Mouse (Mus musculus): Measurements from ENCODE around the gene Defb13. TPM values are rescaled to one million over a fixed set of nuclear protein-coding genes. Genes with fewer than 3 reads are reported as not detected.

Gene Defb13
- polyA plus RNA-seq, 1 experiment from 2014 or later: not detected

- no peak within 1 kb of the TSS for H3K4me2 ChIP-seq (replicated peaks)
- H3K9ac ChIP-seq (replicated peaks): no peak within 1 kb of the TSS
- H3K4me3 ChIP-seq (replicated peaks): no peak within 1 kb of the TSS
- H3K27me3 ChIP-seq: no peaks in the 10 kb centered on the region
- no peaks in the 10 kb centered on the region for H3K4me1 ChIP-seq (replicated peaks)
- H3K27ac ChIP-seq: no peak within 1 kb of the TSS
- ATAC-seq: no peak
- no peaks in the 10 kb centered on the region for H3K36me3 ChIP-seq
- H3K9me3 ChIP-seq: no peaks in the 10 kb centered on the region
- 92% methylated on average over 3 of the region's 3 CpGs for WGBS
Observed at GRCm38 (mm10) chr8:21969475-21969874, 22.9 kb downstream of the Defb13 start, which contains the start of gene Ccdc70. Gene Ccdc70, plus strand, starts transcription at chr8:21969775.

- no peak overlapping the region for H3K27ac ChIP-seq
Observed at GRCm38 (mm10) chr8:21978193-21978592, 31.6 kb downstream of the Defb13 start.

GRCm38 (mm10) chr8:21981664-21982337 lies 35.2 kb downstream of the Defb13 start:
- H3K9me3 ChIP-seq: no peaks in the 10 kb centered on the region
- no peak overlapping the region for H3K4me2 ChIP-seq (replicated peaks)
- H3K9ac ChIP-seq (replicated peaks): no peak overlapping the region
- H3K27ac ChIP-seq: no peak overlapping the region
- 61% methylated on average over 8 of the region's 8 CpGs for WGBS
- H3K4me3 ChIP-seq (replicated peaks): no peak overlapping the region
- no peaks in the 10 kb centered on the region for H3K4me1 ChIP-seq (replicated peaks)
- peak; percentile 77 for ATAC-seq
- H3K36me3 ChIP-seq: no peaks in the 10 kb centered on the region
- no peaks in the 10 kb centered on the region for H3K27me3 ChIP-seq

More at GRCm38 (mm10) chr8:21978193-21978592, 31.6 kb downstream of the Defb13 start:
- Histone ChIP-seq H3K4me3 (replicated peaks) (no peak overlapping the region), H3K4me2 (replicated peaks) (no peak overlapping the region), H3K4me1 (replicated peaks) (no peaks in the 10 kb centered on the region), H3K9me3 (no peaks in the 10 kb centered on the region), H3K27me3 (no peaks in the 10 kb centered on the region), H3K9ac (replicated peaks) (no peak overlapping the region), H3K36me3 (no peaks in the 10 kb centered on the region)
- no peak for ATAC-seq
- WGBS: 60% methylated on average over 4 of the region's 4 CpGs

GRCm38 (mm10) chr8:21992184-21992583 lies 45.6 kb downstream of the Defb13 start:
- peak; percentile 89 for ATAC-seq
- WGBS: 20% methylated on average over 6 of the region's 6 CpGs
- Histone ChIP-seq H3K27me3 (no peaks in the 10 kb centered on the region), H3K4me1 (replicated peaks) (no peaks in the 10 kb centered on the region), H3K9me3 (no peaks in the 10 kb centered on the region), H3K27ac (no peak overlapping the region), H3K4me3 (replicated peaks) (no peak overlapping the region), H3K9ac (replicated peaks) (no peak overlapping the region), H3K36me3 (no peaks in the 10 kb centered on the region), H3K4me2 (replicated peaks) (no peak overlapping the region)

- Histone ChIP-seq H3K4me2 (replicated peaks) (no peak overlapping the region), H3K4me1 (replicated peaks) (no peaks in the 10 kb centered on the region), H3K36me3 (no peaks in the 10 kb centered on the region), H3K4me3 (replicated peaks) (no peak overlapping the region), H3K27me3 (no peaks in the 10 kb centered on the region), H3K9ac (replicated peaks) (no peak overlapping the region), H3K27ac (no peak overlapping the region), H3K9me3 (no peaks in the 10 kb centered on the region)
- WGBS: 56% methylated on average over 3 of the region's 3 CpGs
- ATAC-seq: no peak
Observed at GRCm38 (mm10) chr8:21995181-21995580, 48.6 kb downstream of the Defb13 start.

Other genes starting within 250 kb of the Defb13 start
- gene AY761184, start 243.1 kb upstream of the Defb13 start, polyA plus RNA-seq (2015; fragmentation: Nextera tagmentation; extraction: Ambion mirVana): not detected in 2 replicates
- gene Defa24, start 212.3 kb upstream of the Defb13 start, polyA plus RNA-seq (2015; fragmentation: Nextera tagmentation; extraction: Ambion mirVana): not detected in 2 replicates
- not detected in 2 replicates for gene Defb50, start 123.2 kb upstream of the Defb13 start, polyA plus RNA-seq (2015; fragmentation: Nextera tagmentation; extraction: Ambion mirVana)
- 0.70 TPM in 1 of 2 replicates, not detected in the other for gene Defb2, start 106.8 kb upstream of the Defb13 start, polyA plus RNA-seq (2015; fragmentation: Nextera tagmentation; extraction: Ambion mirVana)
- not detected in 2 replicates for gene Defb10, start 87.9 kb upstream of the Defb13 start, polyA plus RNA-seq (2015; fragmentation: Nextera tagmentation; extraction: Ambion mirVana)
- not detected in 2 replicates for gene Defb9, start 61.3 kb upstream of the Defb13 start, polyA plus RNA-seq (2015; fragmentation: Nextera tagmentation; extraction: Ambion mirVana)
- gene Defb11, start 40.4 kb upstream of the Defb13 start, polyA plus RNA-seq (2015; fragmentation: Nextera tagmentation; extraction: Ambion mirVana): 2.0 and 4.2 TPM in 2 replicates
- not detected in 2 replicates for gene Defb15, start 14.1 kb upstream of the Defb13 start, polyA plus RNA-seq (2015; fragmentation: Nextera tagmentation; extraction: Ambion mirVana)
- gene Defb35, start 8.4 kb upstream of the Defb13 start, polyA plus RNA-seq (2015; fragmentation: Nextera tagmentation; extraction: Ambion mirVana): not detected in 2 replicates
- not detected in 2 replicates for gene Fam90a1a, start 12.0 kb downstream of the Defb13 start, polyA plus RNA-seq (2015; fragmentation: Nextera tagmentation; extraction: Ambion mirVana)
- not detected in 2 replicates for gene Ccdc70, start 23.0 kb downstream of the Defb13 start, polyA plus RNA-seq (2015; fragmentation: Nextera tagmentation; extraction: Ambion mirVana)
- gene Atp7b, start 113.5 kb downstream of the Defb13 start, polyA plus RNA-seq (2015; fragmentation: Nextera tagmentation; extraction: Ambion mirVana): 1.4 and 1.5 TPM in 2 replicates
- gene Alg11, start 114.0 kb downstream of the Defb13 start, polyA plus RNA-seq (2015; fragmentation: Nextera tagmentation; extraction: Ambion mirVana): 37.1 and 38.4 TPM in 2 replicates
- gene Nek5, start 178.3 kb downstream of the Defb13 start, polyA plus RNA-seq (2015; fragmentation: Nextera tagmentation; extraction: Ambion mirVana): 0.36 and 0.43 TPM in 2 replicates
- 8.9 and 9.1 TPM in 2 replicates for gene Nek3, start 219.7 kb downstream of the Defb13 start, polyA plus RNA-seq (2015; fragmentation: Nextera tagmentation; extraction: Ambion mirVana)
- 26.8 and 27.5 TPM in 2 replicates for gene Ckap2, start 239.1 kb downstream of the Defb13 start, polyA plus RNA-seq (2015; fragmentation: Nextera tagmentation; extraction: Ambion mirVana)
- 39.9 and 43.2 TPM in 2 replicates for gene Vps36, start 246.0 kb downstream of the Defb13 start, polyA plus RNA-seq (2015; fragmentation: Nextera tagmentation; extraction: Ambion mirVana)